Mouse (Mus musculus) limb, embryonic 13.5 days (tissue): ENCODE results near the gene Chp2. TPM values are rescaled to one million over a fixed set of nuclear protein-coding genes. Genes with fewer than 3 reads are reported as not detected.

Experiments
- ATAC-seq: fragments of 200-750 bp; cut with Nextera tagmentation; 2 replicates; pipeline ENCODE4 v1.8.0; 2017; ENCODE audit warnings: low read depth, moderate number of reproducible peaks, moderate TSS enrichment; ENCODE audit not compliant: low FRiP score
- H3K27ac ChIP-seq: fragments of 300-500 bp; sonication (generic); 2 replicates; pipeline ENCODE4 v1.5.1; 2015; ENCODE audit warnings: inconsistent platforms, mild to moderate bottlenecking, moderate library complexity
- H3K27me3 ChIP-seq: fragments of 300-500 bp; sonication (generic); 2 replicates; pipeline ENCODE4 v1.6.1; 2015; ENCODE audit warnings: mild to moderate bottlenecking, inconsistent platforms
- H3K36me3 ChIP-seq: fragments of 300-500 bp; sonication (generic); 2 replicates; pipeline ENCODE4 v1.6.1; 2015; ENCODE audit warnings: inconsistent platforms, mild to moderate bottlenecking, moderate library complexity
- H3K4me1 ChIP-seq: fragments of 300-500 bp; sonication (generic); 2 replicates; pipeline ENCODE4 v1.6.1; 2015; ENCODE audit warnings: inconsistent platforms
- H3K4me2 ChIP-seq: fragments of 300-500 bp; sonication (generic); replicated peaks from 2 replicates; pipeline ENCODE4 v1.6.1; 2015; ENCODE audit warnings: inconsistent platforms, mild to moderate bottlenecking, moderate library complexity
- H3K4me3 ChIP-seq: fragments of 300-500 bp; sonication (generic); 2 replicates; pipeline ENCODE4 v1.5.1; 2015; ENCODE audit warnings: moderate library complexity, mild to moderate bottlenecking, inconsistent platforms
- H3K9ac ChIP-seq: fragments of 300-500 bp; sonication (generic); 2 replicates; pipeline ENCODE4 v1.6.1; 2015; ENCODE audit warnings: mild to moderate bottlenecking, inconsistent platforms
- H3K9me3 ChIP-seq: fragments of 300-500 bp; sonication (generic); 2 replicates; pipeline ENCODE4 v1.6.1; 2016; ENCODE audit warnings: inconsistent platforms
- WGBS: fragments of 180-500 bp; shearing (Covaris S2); methylation state at CpG from one replicate; pipeline ENCODE4 v1.1.7; 2015; 5-methylcytosine and 5-hydroxymethylcytosine counted together
- polyA plus RNA-seq: library from polyadenylated mRNA; unstranded; fragments of >200 nt; fragmentation: Nextera tagmentation; extraction: Ambion mirVana; gene quantifications from 2 replicates; pipeline ENCODE4 v1.2.1, GENCODE M21; 2015

Gene Chp2
- polyA plus RNA-seq, 1 experiment from 2014 or later, result not detected

GRCm38 (mm10) chr7:122244584-122244983 is 25.3 kb downstream of the Chp2 start:
- Histone ChIP-seq H3K4me1 (no peaks in the 10 kb centered on the region), H3K4me3 (no peak overlapping the region), H3K27me3 (no peaks in the 10 kb centered on the region), H3K27ac (no peak overlapping the region), H3K9ac (no peak overlapping the region), H3K36me3 (no peaks in the 10 kb centered on the region), H3K9me3 (no peaks in the 10 kb centered on the region), H3K4me2 (no peak overlapping the region)
- WGBS, result 79% methylated on average over 8 of the region's 8 CpGs
- no peak for ATAC-seq

- 67% methylated on average over 4 of the region's 5 CpGs for WGBS
- no peaks in the 10 kb centered on the region for H3K27me3 ChIP-seq
- no peak overlapping the region for H3K4me3 ChIP-seq
- H3K27ac ChIP-seq, result no peak overlapping the region
- ATAC-seq, result no peak
- H3K9ac ChIP-seq, result no peak overlapping the region
- H3K36me3 ChIP-seq, result no peaks in the 10 kb centered on the region
- no peaks in the 10 kb centered on the region for H3K4me1 ChIP-seq
- H3K9me3 ChIP-seq, result no peaks in the 10 kb centered on the region
- H3K4me2 ChIP-seq, result no peak overlapping the region
These were observed 26.7 kb downstream of the Chp2 start for GRCm38 (mm10) chr7:122245976-122246375.

- H3K4me2 ChIP-seq, result no peak overlapping the region
- H3K9me3 ChIP-seq, result no peaks in the 10 kb centered on the region
- no peak for ATAC-seq
- H3K4me1 ChIP-seq, result no peaks in the 10 kb centered on the region
- H3K36me3 ChIP-seq, result no peaks in the 10 kb centered on the region
- no peak overlapping the region for H3K4me3 ChIP-seq
- no peaks in the 10 kb centered on the region for H3K27me3 ChIP-seq
- no peak overlapping the region for H3K27ac ChIP-seq
- 70% methylated on average over 10 of the region's 10 CpGs for WGBS
- H3K9ac ChIP-seq, result no peak overlapping the region
These were observed 28.1 kb downstream of the Chp2 start for GRCm38 (mm10) chr7:122247254-122247864.

- WGBS, result 86% methylated on average over 9 of the region's 9 CpGs
- no peak overlapping the region for H3K27ac ChIP-seq
These were observed 30.1 kb downstream of the Chp2 start for GRCm38 (mm10) chr7:122249321-122249821.

GRCm38 (mm10) chr7:122251197-122252011 is 32.1 kb downstream of the Chp2 start:
- no peak overlapping the region; the same call in 1 of the 2 replicates for H3K4me2 ChIP-seq
- H3K27ac ChIP-seq, result no peak overlapping the region
- ATAC-seq, result peak; percentile 54; the same call in 1 of the 2 replicates
- no peak overlapping the region for H3K9ac ChIP-seq
- H3K4me1 ChIP-seq, result no peaks in the 10 kb centered on the region
- no peaks in the 10 kb centered on the region for H3K27me3 ChIP-seq
- no peaks in the 10 kb centered on the region for H3K36me3 ChIP-seq
- no peaks in the 10 kb centered on the region for H3K9me3 ChIP-seq
- WGBS, result 31% methylated on average over 21 of the region's 21 CpGs
- no peak overlapping the region for H3K4me3 ChIP-seq

More at GRCm38 (mm10) chr7:122249321-122249821, 30.1 kb downstream of the Chp2 start:
- H3K9ac ChIP-seq, result no peak overlapping the region
- no peak overlapping the region for H3K4me2 ChIP-seq
- no peaks in the 10 kb centered on the region for H3K27me3 ChIP-seq
- no peaks in the 10 kb centered on the region for H3K4me1 ChIP-seq
- ATAC-seq, result no peak
- no peaks in the 10 kb centered on the region for H3K36me3 ChIP-seq
- no peak overlapping the region for H3K4me3 ChIP-seq
- H3K9me3 ChIP-seq, result no peaks in the 10 kb centered on the region

- Histone ChIP-seq H3K9ac (no peak overlapping the region), H3K27ac (no peak overlapping the region), H3K9me3 (no peaks in the 10 kb centered on the region), H3K4me3 (no peak overlapping the region), H3K36me3 (no peaks in the 10 kb centered on the region), H3K27me3 (no peaks in the 10 kb centered on the region), H3K4me1 (no peaks in the 10 kb centered on the region), H3K4me2 (no peak overlapping the region)
- WGBS, result 80% methylated on average over 7 of the region's 7 CpGs
- no peak for ATAC-seq
These were observed 37.4 kb downstream of the Chp2 start for GRCm38 (mm10) chr7:122256722-122257121.

GRCm38 (mm10) chr7:122258521-122258920 is 39.2 kb downstream of the Chp2 start:
- WGBS, result 79% methylated on average over 4 of the region's 4 CpGs
- H3K4me3 ChIP-seq, result no peak overlapping the region
- no peaks in the 10 kb centered on the region for H3K36me3 ChIP-seq
- no peak for ATAC-seq
- H3K27me3 ChIP-seq, result no peaks in the 10 kb centered on the region
- H3K4me2 ChIP-seq, result no peak overlapping the region
- no peak overlapping the region for H3K27ac ChIP-seq
- no peaks in the 10 kb centered on the region for H3K9me3 ChIP-seq
- H3K4me1 ChIP-seq, result no peaks in the 10 kb centered on the region
- no peak overlapping the region for H3K9ac ChIP-seq

GRCm38 (mm10) chr7:122260055-122260602 is 40.8 kb downstream of the Chp2 start:
- Histone ChIP-seq H3K9ac (no peak overlapping the region), H3K9me3 (no peaks in the 10 kb centered on the region), H3K4me3 (no peak overlapping the region), H3K27ac (no peak overlapping the region), H3K4me1 (no peaks in the 10 kb centered on the region), H3K4me2 (no peak overlapping the region), H3K27me3 (no peaks in the 10 kb centered on the region), H3K36me3 (no peaks in the 10 kb centered on the region)
- no peak for ATAC-seq
- WGBS, result 85% methylated on average over 5 of the region's 5 CpGs

GRCm38 (mm10) chr7:122268983-122269486 is 49.7 kb downstream of the Chp2 start:
- no peak overlapping the region for H3K27ac ChIP-seq
- no peaks in the 10 kb centered on the region for H3K4me1 ChIP-seq
- no peak for ATAC-seq
- no peaks in the 10 kb centered on the region for H3K9me3 ChIP-seq
- no peak overlapping the region for H3K4me2 ChIP-seq
- no peaks in the 10 kb centered on the region for H3K27me3 ChIP-seq
- H3K9ac ChIP-seq, result no peak overlapping the region
- no peak overlapping the region for H3K4me3 ChIP-seq
- WGBS, result 84% methylated on average over 4 of the region's 4 CpGs
- no peaks in the 10 kb centered on the region for H3K36me3 ChIP-seq

- 79% methylated on average over 2 of the region's 2 CpGs for WGBS
- no peak for ATAC-seq
- no peak overlapping the region for H3K27ac ChIP-seq
These were observed 53.0 kb downstream of the Chp2 start for GRCm38 (mm10) chr7:122272334-122272733.

More at GRCm38 (mm10) chr7:122272334-122272733, 53.0 kb downstream of the Chp2 start:
- H3K4me3 ChIP-seq, result no peak overlapping the region
- no peaks in the 10 kb centered on the region for H3K27me3 ChIP-seq
- H3K4me1 ChIP-seq, result no peaks in the 10 kb centered on the region
- no peaks in the 10 kb centered on the region for H3K36me3 ChIP-seq
- no peaks in the 10 kb centered on the region for H3K9me3 ChIP-seq
- H3K4me2 ChIP-seq, result no peak overlapping the region
- no peak overlapping the region for H3K9ac ChIP-seq
